23 mouse cellular contexts compared by ENCODE assay signal in the genomic region with DNA sequence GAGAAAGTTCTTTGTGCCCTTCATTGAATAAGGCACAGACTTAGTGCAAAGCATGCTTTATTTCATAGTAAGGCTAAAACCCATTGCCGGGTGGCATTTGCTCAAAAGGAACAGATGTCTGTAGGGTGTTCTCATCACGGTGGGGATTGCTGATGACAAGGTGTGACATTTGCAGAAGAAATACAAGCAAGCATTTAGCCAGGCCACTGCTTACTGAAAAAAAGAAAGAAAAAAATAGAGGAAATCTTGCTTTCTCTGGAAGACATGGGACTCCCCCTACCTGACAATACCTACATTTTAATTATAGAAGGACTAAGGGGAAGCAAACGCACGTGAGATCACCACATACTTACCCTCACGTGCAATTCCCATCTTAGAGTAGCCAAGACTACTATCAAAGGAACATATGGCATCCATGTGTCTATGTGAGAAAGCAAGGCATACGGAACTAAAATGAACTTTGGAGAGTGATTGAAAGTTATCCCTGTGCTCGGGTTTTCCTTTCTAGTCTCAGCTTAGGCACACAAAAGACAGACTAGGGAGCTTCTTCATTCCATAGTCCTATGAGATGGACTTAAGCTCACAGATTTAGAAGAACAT. TPM values are rescaled to one million over a fixed set of nuclear protein-coding genes. Genes with fewer than 3 reads are reported as not detected.
A peak's percentile ranks its signal among the peaks of the same experiment; 100 is the strongest.
DNase-seq lines count a peak whose midpoint lies in the region; ATAC-seq lines count a peak whose summit lies in the region.
"Had no signal": no experiment of that assay in that cellular context is flagged by ENCODE, and none has a peak within 500 bp of the region (broad histone marks: within the 10 kb centered on the region; RNA-seq: fewer than 3 reads in every experiment).

No protein-coding gene starts in this region.

- no peaks in the 10 kb centered on the region for H3K36me3 ChIP-seq in forebrain, embryonic 16.5 days (ENCODE audit: control insufficient read depth, insufficient read depth)
- H3K36me3 ChIP-seq in hindbrain, embryonic 16.5 days (ENCODE audit: control insufficient read depth, insufficient read depth, low read length) = no peaks in the 10 kb centered on the region
- H3K36me3 ChIP-seq: embryonic facial prominence, embryonic 13.5 days; hindbrain, embryonic 15.5 days; limb, embryonic 10.5 days; midbrain, embryonic 10.5 days; neural tube, embryonic 13.5 days; stomach, embryonic 15.5 days had no signal

- H3K9ac ChIP-seq in forebrain, embryonic 16.5 days (replicated peaks; ENCODE audit: low read depth, low read length) = no peak overlapping the region
- no peak overlapping the region for H3K9ac ChIP-seq in hindbrain, embryonic 16.5 days (ENCODE audit: low read depth, low read length)
- H3K9ac ChIP-seq: embryonic facial prominence, embryonic 13.5 days; hindbrain, embryonic 15.5 days; lung, embryonic 14.5 days; neural tube, embryonic 13.5 days; stomach, embryonic 15.5 days had no signal

- no peaks in the 10 kb centered on the region for H3K27me3 ChIP-seq in forebrain, embryonic 16.5 days (replicated peaks; ENCODE audit: control insufficient read depth, insufficient read depth, low read length)
- no peaks in the 10 kb centered on the region for H3K27me3 ChIP-seq in hindbrain, embryonic 16.5 days (replicated peaks; ENCODE audit: control insufficient read depth, insufficient read depth, low read length)
- H3K27me3 ChIP-seq: embryonic facial prominence, embryonic 13.5 days; hindbrain, embryonic 15.5 days; neural tube, embryonic 13.5 days; Patski; stomach, embryonic 15.5 days had no signal

- no peak overlapping the region for H3K4me3 ChIP-seq in forebrain, embryonic 16.5 days (replicated peaks; ENCODE audit: low read length)
- H3K4me3 ChIP-seq in hindbrain, embryonic 16.5 days (ENCODE audit: low read length) = no peak overlapping the region
- H3K4me3 ChIP-seq: embryonic facial prominence, embryonic 13.5 days; hindbrain, embryonic 15.5 days; limb, embryonic 10.5 days; midbrain, embryonic 10.5 days; neural tube, embryonic 13.5 days; stomach, embryonic 15.5 days had no signal

- H3K27ac ChIP-seq in forebrain, embryonic 16.5 days (ENCODE audit: low read length) = peak overlapping the region; percentile 77
- H3K27ac ChIP-seq in hindbrain, embryonic 16.5 days (ENCODE audit: low read depth, low read length) = no peak overlapping the region
- H3K27ac ChIP-seq: embryonic facial prominence, embryonic 13.5 days; hindbrain, embryonic 15.5 days; limb, embryonic 10.5 days; midbrain, embryonic 10.5 days; neural tube, embryonic 13.5 days; stomach, embryonic 15.5 days had no signal

- no peaks in the 10 kb centered on the region; the same call in 1 of the 2 replicates for H3K9me3 ChIP-seq in forebrain, embryonic 16.5 days (ENCODE audit: control insufficient read depth, low read length)
- H3K9me3 ChIP-seq in hindbrain, embryonic 16.5 days (ENCODE audit: control insufficient read depth, low read length) = peaks cover 2% of the 10 kb centered on the region; the same call in 1 of the 2 replicates
- H3K9me3 ChIP-seq: embryonic facial prominence, embryonic 13.5 days; hindbrain, embryonic 15.5 days; limb, embryonic 10.5 days; midbrain, embryonic 10.5 days; neural tube, embryonic 13.5 days; stomach, embryonic 15.5 days had no signal

- H3K4me2 ChIP-seq in forebrain, embryonic 16.5 days (ENCODE audit: low read length) = no peak overlapping the region
- no peak overlapping the region for H3K4me2 ChIP-seq in hindbrain, embryonic 16.5 days (ENCODE audit: low read length)
- H3K4me2 ChIP-seq: embryonic facial prominence, embryonic 13.5 days; heart, embryonic 11.5 days; hindbrain, embryonic 15.5 days; liver, embryonic 11.5 days; lung, embryonic 14.5 days; neural tube, embryonic 13.5 days; stomach, embryonic 15.5 days had no signal

- no peak for DNase-seq in frontal cortex, postnatal 10 days (ENCODE audit: low spot score in 2 of 2)
- DNase-seq in right cerebral cortex, postnatal 10 days (ENCODE audit: low spot score in 2 of 2) = peak; percentile 30 to 42
- DNase-seq in right cerebral cortex, postnatal 4 days = no peak
- no peak for DNase-seq in urinary bladder, postnatal 36 days (ENCODE audit: low spot score in 2 of 2)
- DNase-seq in adrenal gland, postnatal 10 days = no peak
- DNase-seq: adrenal gland, postnatal 36 days; kidney, adult 11 months; kidney, postnatal 14 days; layer of hippocampus, adult 9-11 months; lung, postnatal 4 days had no signal

- H3K4me1 ChIP-seq in forebrain, embryonic 16.5 days (replicated peaks; ENCODE audit: control insufficient read depth, insufficient read depth, low read length) = peaks cover 17% of the 10 kb centered on the region
- H3K4me1 ChIP-seq in hindbrain, embryonic 16.5 days (ENCODE audit: control insufficient read depth, insufficient read depth, low read depth, low read length) = no peaks in the 10 kb centered on the region
- H3K4me1 ChIP-seq: hindbrain, embryonic 15.5 days; neural tube, embryonic 13.5 days; stomach, embryonic 15.5 days had no signal

- WGBS in forebrain, embryonic 16.5 days = 25% methylated on average over 7 of the region's 7 CpGs
- 64% methylated on average over 7 of the region's 7 CpGs for WGBS in hindbrain, embryonic 16.5 days

- peak; percentile 90 for ATAC-seq in frontal cortex, adult (ENCODE audit: low TSS enrichment)
- peak; percentile 94 for ATAC-seq in forebrain, embryonic 16.5 days
- no peak for ATAC-seq in hindbrain, embryonic 16.5 days
- ATAC-seq: Patski had no signal

RNA-seq across cellular contexts. Expression of gene Lypd6, which starts 21.3 kb away (rescaled TPM):
- polyA plus RNA-seq in forebrain, embryonic 16.5 days (2015; fragmentation: Nextera tagmentation; extraction: Ambion mirVana) = 14.3 and 18.3 TPM in 2 replicates
- 12.9 and 14.1 TPM in 2 replicates for polyA plus RNA-seq in hindbrain, embryonic 16.5 days (2015; fragmentation: Nextera tagmentation; extraction: Ambion mirVana)
- 1 to 10 TPM; 8.2 TPM for total RNA-seq in adrenal gland, postnatal 10 days (2021)
- polyA plus RNA-seq: Patski had no signal

Comparison
In these comparisons a context has a peak if more than half of its experiments do, and no peak if none do; other contexts are left out.
1. DNase-seq: peak in right cerebral cortex, postnatal 10 days (2 of 2); none in frontal cortex, postnatal 10 days (0 of 2), right cerebral cortex, postnatal 4 days (single experiment), urinary bladder, postnatal 36 days (0 of 2) and adrenal gland, postnatal 10 days (single experiment).